19 mouse cellular contexts compared by ENCODE assay signal in genomic region chr5:137330910-137331309, GRCm38 (mm10).
"Had no signal": no experiment of that assay in that cellular context is flagged by ENCODE, and none has a peak within 500 bp of the region (broad histone marks: within the 10 kb centered on the region; RNA-seq: fewer than 3 reads in every experiment).

No protein-coding gene starts in this region.

- H3K4me3 ChIP-seq: layer of hippocampus, adult 2 months; limb, embryonic 10.5 days; limb, embryonic 13.5 days; liver, embryonic 13.5 days; lung, embryonic 15.5 days; neural tube, embryonic 12.5 days; neural tube, embryonic 15.5 days; stomach, embryonic 15.5 days had no signal

- H3K4me2 ChIP-seq: limb, embryonic 13.5 days; liver, embryonic 13.5 days; lung, embryonic 15.5 days; neural tube, embryonic 15.5 days; stomach, embryonic 15.5 days had no signal

- H3K27ac ChIP-seq: kidney, postnatal 0 days; layer of hippocampus, adult 2 months; limb, embryonic 10.5 days; limb, embryonic 13.5 days; liver, embryonic 13.5 days; lung, embryonic 15.5 days; neural tube, embryonic 12.5 days; neural tube, embryonic 15.5 days; stomach, embryonic 15.5 days had no signal

- H3K36me3 ChIP-seq: liver, embryonic 13.5 days had no signal

- H3K9ac ChIP-seq: limb, embryonic 13.5 days; liver, embryonic 13.5 days; lung, embryonic 15.5 days; neural tube, embryonic 12.5 days; neural tube, embryonic 15.5 days; stomach, embryonic 15.5 days had no signal

- DNase-seq: kidney, adult 2 months; layer of hippocampus, adult 9-11 months; liver; liver, embryonic 13.5 days; lung, postnatal 10 days; lung, postnatal 36 days; midbrain, embryonic 14.5 days; right cerebral cortex, adult 18-20 months; right cerebral cortex, postnatal 25 days; spleen, adult 18-20 months; thymus, postnatal 25 days had no signal

- H3K27me3 ChIP-seq: limb, embryonic 13.5 days; liver, embryonic 13.5 days; lung, embryonic 15.5 days; neural tube, embryonic 12.5 days; neural tube, embryonic 15.5 days; stomach, embryonic 15.5 days had no signal

- H3K9me3 ChIP-seq: limb, embryonic 10.5 days; limb, embryonic 13.5 days; liver, embryonic 13.5 days; lung, embryonic 15.5 days; neural tube, embryonic 12.5 days; neural tube, embryonic 15.5 days; stomach, embryonic 15.5 days had no signal
